Mouse (Mus musculus) MEL (cell line): ENCODE results near the gene Wipf3. TPM values are rescaled to one million over a fixed set of nuclear protein-coding genes. Genes with fewer than 3 reads are reported as not detected.

Experiments used
- DNase-seq: peaks from one replicate; pipeline ENCODE4 v3.0.0; 2011; ENCODE audit warnings: low read depth, low spot score
- H3K27ac ChIP-seq: 2 replicates; pipeline ENCODE4 v1.5.1; 2012; ENCODE audit warnings: low read depth, mild to moderate bottlenecking, control low read depth, low read length, moderate library complexity; ENCODE audit not compliant: control insufficient read depth
- H3K27me3 ChIP-seq, 2 experiments: fragments of 150-350 bp in 1 of 2; sonication (generic) in 1 of 2; 2 replicates each; pipeline ENCODE4 v1.6.1; 2012; ENCODE audit warnings: low read length in 2 of 2, mild to moderate bottlenecking in 2 of 2, improper control_type of control experiment in 1 of 2, moderate library complexity in 1 of 2; ENCODE audit not compliant: insufficient read depth in 2 of 2, control insufficient read depth in 1 of 2
- H3K36me3 ChIP-seq, 2 experiments: 2 replicates each; pipeline ENCODE4 v1.6.1; 2012 to 2014; ENCODE audit warnings: low read length in 2 of 2, improper control_type of control experiment in 1 of 2, inconsistent platforms in 1 of 2, mild to moderate bottlenecking in 1 of 2; ENCODE audit not compliant: insufficient read depth in 2 of 2, control insufficient read depth in 1 of 2
- H3K4me1 ChIP-seq, 2 experiments: fragments of 150-350 bp in 1 of 2; sonication (generic) in 1 of 2; 2 replicates each; pipeline ENCODE4 v1.6.1; 2012; ENCODE audit warnings: low read length in 2 of 2, improper control_type of control experiment in 1 of 2, mild to moderate bottlenecking in 1 of 2; ENCODE audit not compliant: insufficient read depth in 2 of 2, control insufficient read depth in 1 of 2
- H3K4me3 ChIP-seq, 2 experiments: fragments of 150-350 bp in 1 of 2; sonication (generic) in 1 of 2; 2 replicates each; pipeline ENCODE4 v1.5.1; 2012; ENCODE audit warnings: low read depth in 2 of 2, low read length in 2 of 2, mild to moderate bottlenecking in 2 of 2, moderate library complexity in 2 of 2, control low read depth in 1 of 2, improper control_type of control experiment in 1 of 2; ENCODE audit not compliant: control insufficient read depth in 1 of 2, insufficient read depth in 1 of 2
- H3K79me2 ChIP-seq: 2 replicates; pipeline ENCODE4 v1.6.1; 2012; ENCODE audit warnings: mild to moderate bottlenecking, low read length, moderate library complexity; ENCODE audit not compliant: control insufficient read depth, poor library complexity, insufficient read depth
- H3K9ac ChIP-seq: 2 replicates; pipeline ENCODE4 v1.6.1; 2012; ENCODE audit warnings: low read depth, mild to moderate bottlenecking, control low read depth, low read length, moderate library complexity; ENCODE audit not compliant: control insufficient read depth, poor library complexity, severe bottlenecking
- H3K9me3 ChIP-seq: fragments of 150-350 bp; sonication (generic); replicated peaks from 2 replicates; pipeline ENCODE4 v1.6.1; 2012; ENCODE audit warnings: mild to moderate bottlenecking, low read length, improper control_type of control experiment, moderate library complexity; ENCODE audit not compliant: insufficient read depth
- BHLHE40 ChIP-seq: IDR thresholded peaks from 2 replicates; pipeline ENCODE4 v1.6.1; 2012; ENCODE audit warnings: low read depth, mild to moderate bottlenecking, inconsistent platforms, low read length, improper control_type of control experiment, borderline replicate concordance
- CHD1 ChIP-seq: IDR thresholded peaks from 2 replicates; pipeline ENCODE4 v1.6.1; 2012; ENCODE audit warnings: low read depth, mild to moderate bottlenecking, inconsistent platforms, low read length, improper control_type of control experiment
- CHD2 ChIP-seq: IDR thresholded peaks from 2 replicates; pipeline ENCODE4 v1.6.1; 2011; ENCODE audit warnings: low read length, improper control_type of control experiment
- E2F4 ChIP-seq: IDR thresholded peaks from 2 replicates; pipeline ENCODE4 v1.6.1; 2011; ENCODE audit warnings: low read depth, low read length, improper control_type of control experiment, borderline replicate concordance
- ELF1 ChIP-seq: IDR thresholded peaks from 2 replicates; pipeline ENCODE4 v1.6.1; 2014; ENCODE audit warnings: low read depth, mild to moderate bottlenecking, inconsistent platforms, low read length, improper control_type of control experiment, moderate library complexity
- EP300 ChIP-seq, 2 experiments: IDR thresholded peaks; 2 replicates each; pipeline ENCODE4 v1.6.1; 2011; ENCODE audit warnings: improper control_type of control experiment in 2 of 2, low read length in 2 of 2, low read depth in 1 of 2, mild to moderate bottlenecking in 1 of 2
- ETS1 ChIP-seq: IDR thresholded peaks from 2 replicates; pipeline ENCODE4 v1.6.1; 2012; ENCODE audit warnings: low read depth, mild to moderate bottlenecking, inconsistent platforms, low read length, improper control_type of control experiment, moderate library complexity
- GABPA ChIP-seq: IDR thresholded peaks from 2 replicates; pipeline ENCODE4 v1.6.1; 2012; ENCODE audit warnings: low read depth, mild to moderate bottlenecking, inconsistent platforms, low read length, improper control_type of control experiment, moderate library complexity
- GATA1 ChIP-seq: IDR thresholded peaks from 2 replicates; pipeline ENCODE4 v1.6.1; 2011; ENCODE audit warnings: low read depth, low read length, improper control_type of control experiment
- HCFC1 ChIP-seq: IDR thresholded peaks from 2 replicates; pipeline ENCODE4 v1.6.1; 2012; ENCODE audit warnings: low read depth, mild to moderate bottlenecking, inconsistent platforms, low read length, improper control_type of control experiment, moderate library complexity
- JUND ChIP-seq: IDR thresholded peaks from 2 replicates; pipeline ENCODE4 v1.6.1; 2011; ENCODE audit warnings: low read depth, mild to moderate bottlenecking, improper control_type of control experiment, low read length
- KAT2A ChIP-seq: conservative IDR thresholded peaks from 2 replicates; pipeline ENCODE4 v1.6.1; 2012; ENCODE audit warnings: low read depth, low read length, improper control_type of control experiment, inconsistent platforms
- MAFK ChIP-seq: IDR thresholded peaks from 2 replicates; pipeline ENCODE4 v1.6.1; 2011; ENCODE audit warnings: low read depth, mild to moderate bottlenecking, low read length, improper control_type of control experiment, borderline replicate concordance
- MAX ChIP-seq: IDR thresholded peaks from 2 replicates; pipeline ENCODE4 v1.6.1; 2011; ENCODE audit warnings: low read length, improper control_type of control experiment
- MAZ ChIP-seq: IDR thresholded peaks from 2 replicates; pipeline ENCODE4 v1.6.1; 2012; ENCODE audit warnings: low read depth, mild to moderate bottlenecking, inconsistent platforms, low read length, improper control_type of control experiment
- MEF2A ChIP-seq: IDR thresholded peaks from 2 replicates; pipeline ENCODE4 v1.6.1; 2014; ENCODE audit warnings: low read depth, mild to moderate bottlenecking, inconsistent platforms, low read length, improper control_type of control experiment; ENCODE audit not compliant: poor library complexity, insufficient replicate concordance, severe bottlenecking; ENCODE audit errors: extremely low read depth
- MXI1 ChIP-seq: IDR thresholded peaks from 2 replicates; pipeline ENCODE4 v1.6.1; 2011; ENCODE audit warnings: mild to moderate bottlenecking, low read depth, low read length, improper control_type of control experiment
- MYB ChIP-seq: IDR thresholded peaks from 2 replicates; pipeline ENCODE4 v1.6.1; 2011; ENCODE audit warnings: mild to moderate bottlenecking, low read depth, low read length, improper control_type of control experiment
- NELFE ChIP-seq: IDR thresholded peaks from 2 replicates; pipeline ENCODE4 v1.6.1; 2011; ENCODE audit warnings: low read depth, low read length, improper control_type of control experiment
- NRF1 ChIP-seq: IDR thresholded peaks from 2 replicates; pipeline ENCODE4 v1.6.1; 2014; ENCODE audit warnings: low read depth, mild to moderate bottlenecking, inconsistent platforms, low read length, improper control_type of control experiment, moderate library complexity; ENCODE audit not compliant: poor library complexity, insufficient read depth, severe bottlenecking
- POLR2A ChIP-seq, 2 experiments: IDR thresholded peaks; 2 replicates each; pipeline ENCODE4 v1.6.1; 2011 to 2012; ENCODE audit warnings: low read length in 2 of 2, mild to moderate bottlenecking in 2 of 2, control low read depth in 1 of 2, improper control_type of control experiment in 1 of 2, low read depth in 1 of 2, moderate library complexity in 1 of 2; ENCODE audit not compliant: control insufficient read depth in 1 of 2, insufficient read depth in 1 of 2, poor library complexity in 1 of 2
- RCOR1 ChIP-seq: IDR thresholded peaks from 2 replicates; pipeline ENCODE4 v1.6.1; 2012; ENCODE audit warnings: low read depth, mild to moderate bottlenecking, inconsistent platforms, low read length, improper control_type of control experiment
- SIN3A ChIP-seq: IDR thresholded peaks from 2 replicates; pipeline ENCODE4 v1.6.1; 2012; ENCODE audit warnings: low read length, improper control_type of control experiment, inconsistent platforms
- SMC3 ChIP-seq: IDR thresholded peaks from 2 replicates; pipeline ENCODE4 v1.6.1; 2011; ENCODE audit warnings: low read depth, low read length, improper control_type of control experiment
- TAL1 ChIP-seq: IDR thresholded peaks from 2 replicates; pipeline ENCODE4 v1.6.1; 2012; ENCODE audit warnings: mild to moderate bottlenecking, inconsistent platforms, low read length, moderate library complexity, mixed read lengths
- TBP ChIP-seq: IDR thresholded peaks from 2 replicates; pipeline ENCODE4 v1.8.0; 2011; ENCODE audit warnings: low read depth, low read length, improper control_type of control experiment
- TCF12 ChIP-seq: IDR thresholded peaks from 2 replicates; pipeline ENCODE4 v1.6.1; 2014; ENCODE audit warnings: low read depth, mild to moderate bottlenecking, inconsistent platforms, low read length, improper control_type of control experiment, moderate library complexity
- UBTF ChIP-seq: IDR thresholded peaks from 2 replicates; pipeline ENCODE4 v1.6.1; 2012; ENCODE audit warnings: low read depth, mild to moderate bottlenecking, inconsistent platforms, low read length, improper control_type of control experiment, moderate library complexity, borderline replicate concordance; ENCODE audit not compliant: insufficient read depth
- USF1 ChIP-seq: IDR thresholded peaks from 2 replicates; pipeline ENCODE4 v1.6.1; 2014; ENCODE audit warnings: low read depth, mild to moderate bottlenecking, inconsistent platforms, low read length, improper control_type of control experiment, moderate library complexity
- USF2 ChIP-seq, 2 experiments: IDR thresholded peaks; 2 replicates each; pipeline ENCODE4 v1.6.1; 2011 to 2012; ENCODE audit warnings: improper control_type of control experiment in 2 of 2, low read length in 2 of 2, borderline replicate concordance in 1 of 2, inconsistent platforms in 1 of 2, low read depth in 1 of 2, mild to moderate bottlenecking in 1 of 2; ENCODE audit not compliant: insufficient read depth in 1 of 2
- ZNF384 ChIP-seq: IDR thresholded peaks from 2 replicates; pipeline ENCODE4 v1.6.1; 2012; ENCODE audit warnings: low read depth, mild to moderate bottlenecking, inconsistent platforms, low read length, improper control_type of control experiment
- polyA plus RNA-seq, 2 experiments: library from polyadenylated mRNA; stranded (reverse) in 1 of 2; unstranded in 1 of 2; fragments of >175 nt in 1 of 2; fragments of >200 nt in 1 of 2; gene quantifications; 2 replicates each; pipeline versions ENCODE4 v1.2.1 to v1.2.4; 2012; ENCODE audit warnings: low replicate concordance in 2 of 2, low read depth in 1 of 2; ENCODE audit not compliant: insufficient read length in 2 of 2, insufficient read depth in 1 of 2, missing spikeins in 1 of 2
- total RNA-seq: library from RNA; depleted of rRNA; stranded (reverse); fragments of 300-350 nt; gene quantifications from 2 replicates; pipeline ENCODE4 v1.2.3, GENCODE M21; 2012

Gene Wipf3
- total and polyA plus RNA-seq, 3 experiments = not detected

GRCm38 (mm10) chr6:54444086-54444485, 14.7 kb downstream of the Wipf3 start:
- TF ChIP-seq MAX (no peak), RCOR1 (no peak), ZNF384 (no peak), JUND (no peak), UBTF (no peak), POLR2A (IDR thresholded peaks at IDR 0.05; ENCODE audit: control insufficient read depth in 1 of 2, insufficient read depth in 1 of 2, low read depth in 1 of 2, low read length in 2 of 2, poor library complexity in 1 of 2) (no peak), CHD1 (no peak), USF2 (IDR thresholded peaks at IDR 0.05; ENCODE audit: borderline replicate concordance in 1 of 2, insufficient read depth in 1 of 2, low read depth in 1 of 2, low read length in 2 of 2) (no peak), HCFC1 (no peak), MAZ (no peak), TCF12 (no peak), EP300 (IDR thresholded peaks at IDR 0.05; ENCODE audit: low read depth in 1 of 2, low read length in 2 of 2) (no peak), MYB (no peak), GATA1 (no peak), E2F4 (no peak), SIN3A (no peak), USF1 (no peak), ELF1 (no peak)
- no peaks in the 10 kb centered on the region for H3K79me2 ChIP-seq
- H3K27me3 ChIP-seq = no peaks in the 10 kb centered on the region
- H3K4me3 ChIP-seq = no peak overlapping the region
- no peak for DNase-seq
- no peak overlapping the region for H3K9ac ChIP-seq
- H3K9me3 ChIP-seq = no peaks in the 10 kb centered on the region
- no peak overlapping the region for H3K27ac ChIP-seq
- H3K36me3 ChIP-seq = no peaks in the 10 kb centered on the region
- no peaks in the 10 kb centered on the region for H3K4me1 ChIP-seq

GRCm38 (mm10) chr6:54445249-54445818, 15.9 kb downstream of the Wipf3 start:
- no peak for TF ChIP-seq USF2 (IDR thresholded peaks at IDR 0.05; ENCODE audit: borderline replicate concordance in 1 of 2, insufficient read depth in 1 of 2, low read depth in 1 of 2, low read length in 2 of 2)
- TF ChIP-seq MEF2A = no peak
- no peak for TF ChIP-seq MXI1
- TF ChIP-seq KAT2A = no peak
- TF ChIP-seq GATA1 = no peak
- TF ChIP-seq NRF1 = no peak
- TF ChIP-seq SMC3 = no peak
- no peak for TF ChIP-seq SIN3A
- no peak for TF ChIP-seq CHD2
- no peak for TF ChIP-seq GABPA
- TF ChIP-seq BHLHE40 = no peak
- no peak for TF ChIP-seq E2F4
- no peak for TF ChIP-seq ETS1
- TF ChIP-seq NELFE = no peak
- no peak for TF ChIP-seq TBP
- no peak for TF ChIP-seq ELF1
- no peak for TF ChIP-seq TAL1
- no peak for TF ChIP-seq POLR2A (IDR thresholded peaks at IDR 0.05; ENCODE audit: control insufficient read depth in 1 of 2, insufficient read depth in 1 of 2, low read depth in 1 of 2, low read length in 2 of 2, poor library complexity in 1 of 2)
- no peak for TF ChIP-seq MAFK
- TF ChIP-seq, all 39 proteins: peak for 0
- no peaks in the 10 kb centered on the region for H3K36me3 ChIP-seq
- no peaks in the 10 kb centered on the region for H3K79me2 ChIP-seq
- no peak for DNase-seq
- no peak overlapping the region for H3K4me3 ChIP-seq
- no peaks in the 10 kb centered on the region for H3K9me3 ChIP-seq
- no peaks in the 10 kb centered on the region for H3K4me1 ChIP-seq
- no peak overlapping the region for H3K9ac ChIP-seq
- no peaks in the 10 kb centered on the region for H3K27me3 ChIP-seq
- H3K27ac ChIP-seq = no peak overlapping the region
